Mouse (Mus musculus): Measurements from ENCODE around the gene Stbd1. TPM values are rescaled to one million over a fixed set of nuclear protein-coding genes. Genes with fewer than 3 reads are reported as not detected.

Gene Stbd1
- polyA plus RNA-seq (2017; shearing (Covaris generic)) = 0.42 TPM

GRCm38 (mm10) chr5:92602691-92603690, at the start of gene Stbd1:
Gene Stbd1, plus strand, starts transcription at chr5:92603041.

GRCm38 (mm10) chr5:92554891-92555511, 47.8 kb upstream of the Stbd1 start, which contains the start of gene Fam47e:
Gene Fam47e, plus strand, starts transcription at chr5:92555069.

Other genes with a start within 250 kb of the Stbd1 start
- 40.7 TPM for gene Nup54, start 167.8 kb upstream of the Stbd1 start, polyA plus RNA-seq (2017; shearing (Covaris generic))
- gene Scarb2, start 96.2 kb upstream of the Stbd1 start, polyA plus RNA-seq (2017; shearing (Covaris generic)) = 19.6 TPM
- gene Fam47e, start 48.0 kb upstream of the Stbd1 start, polyA plus RNA-seq (2017; shearing (Covaris generic)) = not detected
- 0.11 TPM for gene Ccdc158, start 72.2 kb downstream of the Stbd1 start, polyA plus RNA-seq (2017; shearing (Covaris generic))
- not detected for gene Shroom3, start 80.4 kb downstream of the Stbd1 start, polyA plus RNA-seq (2017; shearing (Covaris generic))